Mouse (Mus musculus) hindbrain, postnatal 0 days (tissue): ENCODE results near the gene Arhgap25. TPM values are rescaled to one million over a fixed set of nuclear protein-coding genes. Genes with fewer than 3 reads are reported as not detected.

ENCODE experiments used
- ATAC-seq: fragments of 200-750 bp; cut with Nextera tagmentation; 2 replicates; pipeline ENCODE4 v1.8.0; 2017; ENCODE audit warnings: mild to moderate bottlenecking, moderate TSS enrichment, moderate library complexity
- DNase-seq: peaks from one replicate; pipeline ENCODE4 v3.0.0-alpha.2; 2015; ENCODE audit warnings: low spot score
- H3K27ac ChIP-seq: fragments of 300-500 bp; sonication (generic); 2 replicates; pipeline ENCODE4 v1.5.1; 2014; ENCODE audit warnings: mild to moderate bottlenecking
- H3K27me3 ChIP-seq: fragments of 300-500 bp; sonication (generic); 2 replicates; pipeline ENCODE4 v1.6.1; 2014; ENCODE audit warnings: low read length, mixed read lengths; ENCODE audit not compliant: insufficient read depth
- H3K36me3 ChIP-seq: fragments of 300-500 bp; sonication (generic); 2 replicates; pipeline ENCODE4 v1.6.1; 2014; ENCODE audit warnings: low read length, mixed read lengths; ENCODE audit not compliant: insufficient read depth
- H3K4me1 ChIP-seq: fragments of 300-500 bp; sonication (generic); 2 replicates; pipeline ENCODE4 v1.6.1; 2014; ENCODE audit warnings: antibody characterized with exemption, low read length, mixed read lengths; ENCODE audit not compliant: insufficient read depth
- H3K4me2 ChIP-seq: fragments of 300-500 bp; sonication (generic); 2 replicates; pipeline ENCODE4 v1.6.1; 2014; ENCODE audit warnings: low read depth, mild to moderate bottlenecking, low read length, moderate library complexity, mixed read lengths
- H3K4me3 ChIP-seq: fragments of 300-500 bp; sonication (generic); 2 replicates; pipeline ENCODE4 v1.5.1; 2014; ENCODE audit warnings: low read length
- H3K9ac ChIP-seq: fragments of 300-500 bp; sonication (generic); replicated peaks from 2 replicates; pipeline ENCODE4 v1.6.1; 2014; ENCODE audit warnings: mild to moderate bottlenecking, low read length, moderate library complexity, mixed read lengths
- H3K9me3 ChIP-seq: fragments of 300-500 bp; sonication (generic); 2 replicates; pipeline ENCODE4 v1.6.1; 2016; ENCODE audit warnings: low read length, mixed read lengths
- CTCF ChIP-seq: IDR thresholded peaks from 2 replicates; pipeline ENCODE4 v1.5.1; 2016; ENCODE audit warnings: antibody characterized with exemption, control low read depth, low read depth
- WGBS: fragments of 180-500 bp; shearing (Covaris S2); extraction: QIAGEN DNeasy Blood & Tissue Kit; methylation state at CpG from one replicate; pipeline ENCODE4 v1.1.7; 2014; 5-methylcytosine and 5-hydroxymethylcytosine counted together
- polyA plus RNA-seq: library from polyadenylated mRNA; unstranded; fragments of >200 nt; fragmentation: Nextera tagmentation; extraction: Ambion mirVana; gene quantifications from 2 replicates; pipeline ENCODE4 v1.2.1, GENCODE M21; 2015
- total RNA-seq: library from RNA; depleted of rRNA; stranded (reverse); fragments of >200 nt; gene quantifications from 2 replicates; pipeline ENCODE4 v1.2.3, GENCODE M21; 2014

The Arhgap25 gene
- total and polyA plus RNA-seq, 2 experiments from 2014 or later: 1.3 to 1.9 TPM

GRCm38 (mm10) chr6:87536270-87536669 is 3.2 kb upstream of the Arhgap25 start:
- no peak overlapping the region for H3K27ac ChIP-seq
- no peak for TF ChIP-seq CTCF
- no peaks in the 10 kb centered on the region for H3K27me3 ChIP-seq
- no peak for DNase-seq
- no peak for ATAC-seq
- H3K4me1 ChIP-seq: no peaks in the 10 kb centered on the region
- H3K9me3 ChIP-seq: no peaks in the 10 kb centered on the region
- H3K4me2 ChIP-seq: no peak overlapping the region
- no peaks in the 10 kb centered on the region for H3K36me3 ChIP-seq
- H3K9ac ChIP-seq: no peak overlapping the region
- H3K4me3 ChIP-seq: no peak overlapping the region
- WGBS: 66% methylated on average over 8 of the region's 8 CpGs

- DNase-seq: no peak
- no peak overlapping the region for H3K4me2 ChIP-seq
- no peak overlapping the region for H3K27ac ChIP-seq
- no peak for TF ChIP-seq CTCF
- no peaks in the 10 kb centered on the region for H3K36me3 ChIP-seq
- H3K9me3 ChIP-seq: no peaks in the 10 kb centered on the region
- ATAC-seq: no peak
- no peak overlapping the region for H3K9ac ChIP-seq
- H3K27me3 ChIP-seq: no peaks in the 10 kb centered on the region
- WGBS: 60% methylated on average over 9 of the region's 9 CpGs
- H3K4me1 ChIP-seq: no peaks in the 10 kb centered on the region
- H3K4me3 ChIP-seq: no peak overlapping the region
Observed at GRCm38 (mm10) chr6:87535651-87536050, 2.6 kb upstream of the Arhgap25 start.

GRCm38 (mm10) chr6:87534855-87535575 is 2.0 kb upstream of the Arhgap25 start:
- WGBS: 86% methylated on average over 9 of the region's 9 CpGs
- H3K4me3 ChIP-seq: no peak overlapping the region
- ATAC-seq (no peak), DNase-seq (no peak)
- no peak overlapping the region for H3K27ac ChIP-seq
- no peak for TF ChIP-seq CTCF
- no peak overlapping the region for H3K9ac ChIP-seq
- no peak overlapping the region for H3K4me2 ChIP-seq
- H3K9me3 ChIP-seq: no peaks in the 10 kb centered on the region
- no peaks in the 10 kb centered on the region for H3K36me3 ChIP-seq
- H3K4me1 ChIP-seq: no peaks in the 10 kb centered on the region
- no peaks in the 10 kb centered on the region for H3K27me3 ChIP-seq

DNA sequence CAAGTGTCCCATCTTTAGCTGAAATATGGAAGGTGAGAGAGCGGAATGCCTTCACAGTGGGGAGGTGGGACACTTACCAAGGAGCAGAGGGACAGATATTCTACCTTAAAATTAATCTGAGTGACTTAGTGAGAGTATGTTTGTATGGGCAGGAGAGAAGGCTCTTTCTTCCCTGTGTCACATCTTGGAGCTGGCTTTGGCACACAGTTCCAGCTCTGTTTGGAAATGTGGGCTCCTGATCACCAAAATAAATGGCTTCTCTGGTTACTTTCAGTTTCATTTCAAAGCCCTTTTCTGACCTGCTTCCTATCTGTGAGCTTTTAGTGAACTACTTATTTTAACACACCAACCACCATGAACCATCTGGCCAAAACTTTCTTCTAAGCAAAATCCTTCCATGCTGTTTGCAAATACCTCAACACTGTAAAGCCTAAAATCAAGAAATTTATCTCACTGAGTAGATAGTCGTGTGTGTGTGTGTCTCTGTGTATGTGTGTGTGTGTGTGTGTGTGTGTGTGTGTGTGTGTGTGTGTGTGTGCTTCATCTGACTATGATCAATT is 1.5 kb downstream of the Arhgap25 start:
- no peak for ATAC-seq
- H3K27ac ChIP-seq: no peak overlapping the region
- no peak for DNase-seq
- H3K9me3 ChIP-seq: no peaks in the 10 kb centered on the region
- no peak overlapping the region for H3K4me3 ChIP-seq
- TF ChIP-seq CTCF: no peak
- H3K9ac ChIP-seq: no peak overlapping the region
- H3K36me3 ChIP-seq: no peaks in the 10 kb centered on the region
- H3K4me1 ChIP-seq: no peaks in the 10 kb centered on the region
- H3K4me2 ChIP-seq: no peak overlapping the region
- 91% methylated on average over 2 of the region's 2 CpGs for WGBS
- no peaks in the 10 kb centered on the region for H3K27me3 ChIP-seq

- ATAC-seq: no peak
- H3K4me2 ChIP-seq: no peak overlapping the region
- no peaks in the 10 kb centered on the region for H3K4me1 ChIP-seq
- H3K27ac ChIP-seq: no peak overlapping the region
- H3K9ac ChIP-seq: no peak overlapping the region
- 91% methylated on average over 2 of the region's 2 CpGs for WGBS
- H3K36me3 ChIP-seq: no peaks in the 10 kb centered on the region
- H3K4me3 ChIP-seq: no peak overlapping the region
- no peak for DNase-seq
- H3K9me3 ChIP-seq: no peaks in the 10 kb centered on the region
- no peaks in the 10 kb centered on the region for H3K27me3 ChIP-seq
- TF ChIP-seq CTCF: no peak
Observed at GRCm38 (mm10) chr6:87530386-87530785, 2.7 kb downstream of the Arhgap25 start.

DNA sequence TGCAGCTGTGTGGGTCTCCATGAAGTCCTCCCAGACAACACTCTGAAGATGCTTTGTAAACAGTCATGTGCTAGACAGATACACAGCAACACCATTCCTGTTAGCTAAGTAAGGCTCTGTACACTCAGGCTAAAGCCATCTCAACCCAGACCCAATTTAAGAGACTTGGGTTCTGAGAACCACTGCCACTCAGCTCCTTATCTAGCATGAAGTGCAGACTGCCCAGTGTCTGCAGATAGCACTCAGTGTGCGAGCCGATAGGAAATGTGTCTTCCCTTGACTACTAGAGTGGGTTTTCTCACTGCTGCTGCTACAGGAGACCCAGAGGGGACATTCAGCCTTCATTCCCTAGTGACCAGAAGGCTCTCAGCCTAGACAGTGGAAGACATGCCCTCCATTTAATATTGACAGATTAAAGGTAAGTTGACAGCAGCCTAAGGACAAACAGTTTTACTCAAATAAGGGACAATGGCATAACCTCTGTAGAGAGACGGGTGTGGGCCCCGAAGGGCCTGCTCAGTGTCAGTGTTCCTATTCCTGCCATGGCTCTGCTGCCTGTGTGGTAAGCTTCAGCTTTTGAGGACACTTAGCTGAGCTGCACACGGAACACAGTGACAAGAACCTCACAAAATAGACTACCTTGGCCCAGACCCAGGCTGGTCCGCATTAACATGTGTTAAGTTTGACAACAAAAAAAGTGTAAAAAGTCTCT is 5.1 kb downstream of the Arhgap25 start:
- 88% methylated on average over 6 of the region's 6 CpGs for WGBS
- no peak overlapping the region for H3K4me3 ChIP-seq
- H3K4me1 ChIP-seq: no peaks in the 10 kb centered on the region
- no peak overlapping the region for H3K9ac ChIP-seq
- H3K36me3 ChIP-seq: no peaks in the 10 kb centered on the region
- TF ChIP-seq CTCF: no peak
- no peak overlapping the region for H3K27ac ChIP-seq
- no peaks in the 10 kb centered on the region for H3K9me3 ChIP-seq
- no peak for DNase-seq
- no peaks in the 10 kb centered on the region for H3K27me3 ChIP-seq
- ATAC-seq: no peak
- no peak overlapping the region for H3K4me2 ChIP-seq

DNA sequence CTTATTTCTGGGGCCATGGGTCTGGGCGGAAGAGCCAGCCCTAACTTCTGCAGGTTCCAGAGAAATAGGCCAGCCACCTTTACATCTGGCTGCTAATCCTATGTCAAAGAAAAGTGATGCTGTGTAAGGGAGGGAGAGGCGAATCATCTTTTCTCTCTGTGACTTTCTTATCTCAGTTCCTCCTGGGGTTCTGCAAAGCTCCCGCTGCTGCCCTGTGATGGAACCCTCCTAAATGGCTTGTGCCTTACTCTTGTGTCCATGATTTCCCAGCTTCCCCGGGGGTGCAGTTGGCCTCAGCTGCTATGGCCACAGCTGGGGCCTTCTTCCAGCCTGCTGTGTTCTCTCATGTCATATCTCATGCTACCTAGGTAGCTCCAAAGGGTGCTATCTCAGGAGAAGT is 5.7 kb downstream of the Arhgap25 start:
- no peaks in the 10 kb centered on the region for H3K4me1 ChIP-seq
- WGBS: 90% methylated on average over 4 of the region's 4 CpGs
- no peak for DNase-seq
- no peak overlapping the region for H3K27ac ChIP-seq
- H3K36me3 ChIP-seq: no peaks in the 10 kb centered on the region
- no peak for TF ChIP-seq CTCF
- no peaks in the 10 kb centered on the region for H3K27me3 ChIP-seq
- no peak overlapping the region for H3K9ac ChIP-seq
- ATAC-seq: no peak
- H3K4me2 ChIP-seq: no peak overlapping the region
- no peaks in the 10 kb centered on the region for H3K9me3 ChIP-seq
- H3K4me3 ChIP-seq: no peak overlapping the region
